Mouse (Mus musculus): ENCODE results near the gene Zfhx3. TPM values are rescaled to one million over a fixed set of nuclear protein-coding genes. Genes with fewer than 3 reads are reported as not detected.

The Zfhx3 gene
- polyA plus RNA-seq, 1 experiment from 2014 or later = 19.8 TPM

DNA sequence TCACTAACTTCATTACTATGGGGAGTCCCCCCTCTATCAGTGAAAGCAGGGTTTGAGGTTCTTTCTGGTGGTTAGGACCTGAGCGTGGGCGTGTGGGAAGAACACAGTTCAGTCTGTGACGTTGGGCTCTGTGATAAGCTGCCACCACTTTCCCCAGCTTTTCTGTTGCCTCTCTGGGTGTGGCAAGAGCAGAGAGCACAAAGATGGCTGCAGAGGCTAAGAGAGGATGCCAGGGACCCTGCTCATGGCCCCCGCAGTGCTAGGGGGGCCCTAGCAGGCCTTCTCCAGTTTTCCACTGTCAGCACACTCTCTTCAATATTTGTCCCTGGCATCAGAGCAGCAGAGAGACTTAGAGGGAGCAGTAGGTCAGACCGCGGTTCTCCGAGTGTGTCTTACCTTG lies 924.0 kb downstream of the Zfhx3 start:
- 81% methylated on average over 7 of the region's 7 CpGs for WGBS
- DNase-seq (no peak), ATAC-seq (ENCODE audit: insufficient read depth) (no peak)
- Histone ChIP-seq H3K4me1 (ENCODE audit: insufficient read depth) (peaks cover 15% of the 10 kb centered on the region; the same call in 1 of the 2 replicates), H3K4me3 (ENCODE audit: low read depth, low read length) (no peak overlapping the region), H3K9me3 (ENCODE audit: low read depth, low read length) (no peaks in the 10 kb centered on the region), H3K27me3 (ENCODE audit: insufficient read depth, low read length) (no peaks in the 10 kb centered on the region), H3K9ac (no peak overlapping the region), H3K27ac (ENCODE audit: low read depth) (no peak overlapping the region), H3K36me3 (ENCODE audit: insufficient read depth) (0 out of 2 replicates have a peak, but pooled peaks cover 9% of the 10 kb centered on the region), H3K4me2 (no peak overlapping the region)
- TF ChIP-seq CTCF (IDR thresholded peaks at IDR 0.05; ENCODE audit: low read depth) = no peak

DNA sequence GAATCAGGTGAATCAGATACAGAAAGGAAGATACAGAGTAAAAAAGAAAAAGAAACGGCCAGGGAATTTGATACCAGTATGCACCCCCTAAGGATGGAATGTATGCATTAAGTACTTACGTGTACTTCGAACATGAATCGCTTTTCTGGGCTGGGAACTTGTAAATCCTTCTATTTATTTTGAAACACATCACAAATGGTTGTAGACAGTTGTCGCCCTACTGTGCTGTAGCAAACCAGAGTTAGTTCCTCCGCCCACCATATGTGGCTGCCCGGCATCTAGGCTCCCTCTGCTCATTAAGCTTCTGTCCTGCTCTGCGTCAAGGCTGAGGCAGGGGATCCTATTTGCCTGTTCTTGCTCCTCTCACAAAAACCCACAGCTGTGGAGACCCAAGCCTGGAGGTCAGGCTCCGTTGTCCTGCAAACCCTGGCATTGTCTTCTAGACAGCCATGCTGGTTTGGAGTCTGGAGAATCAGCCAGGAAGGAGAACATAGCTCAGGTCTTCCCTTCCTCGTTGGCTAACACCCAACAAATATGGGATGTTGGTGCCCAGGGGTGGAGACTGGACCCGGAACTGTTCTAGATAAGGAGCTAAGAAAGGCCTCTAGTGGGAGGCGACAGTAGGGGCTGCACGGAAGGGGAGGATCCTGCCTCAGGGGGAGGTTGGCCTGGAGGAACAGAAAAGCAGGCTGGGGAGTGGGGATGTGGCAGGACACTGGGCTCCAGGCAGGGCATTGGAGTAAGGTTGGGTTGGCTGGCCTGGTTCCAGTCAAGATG lies 925.2 kb downstream of the Zfhx3 start:
- peak; percentile 68 for DNase-seq
- H3K4me3 ChIP-seq (ENCODE audit: low read depth, low read length) = no peak overlapping the region
- WGBS = 58% methylated on average over 13 of the region's 13 CpGs
- peak; percentile 71 for ATAC-seq (ENCODE audit: insufficient read depth)
- H3K36me3 ChIP-seq (ENCODE audit: insufficient read depth) = 0 out of 2 replicates have a peak, but pooled peaks cover 12% of the 10 kb centered on the region
- H3K4me2 ChIP-seq = no peak overlapping the region
- peak overlapping the region; percentile 58 for H3K27ac ChIP-seq (ENCODE audit: low read depth)
- TF ChIP-seq CTCF (IDR thresholded peaks at IDR 0.05; ENCODE audit: low read depth) = no peak
- no peaks in the 10 kb centered on the region for H3K9me3 ChIP-seq (ENCODE audit: low read depth, low read length)
- H3K27me3 ChIP-seq (ENCODE audit: insufficient read depth, low read length) = no peaks in the 10 kb centered on the region
- no peak overlapping the region for H3K9ac ChIP-seq
- H3K4me1 ChIP-seq (ENCODE audit: insufficient read depth) = peaks cover 15% of the 10 kb centered on the region; the same call in 1 of the 2 replicates

DNA sequence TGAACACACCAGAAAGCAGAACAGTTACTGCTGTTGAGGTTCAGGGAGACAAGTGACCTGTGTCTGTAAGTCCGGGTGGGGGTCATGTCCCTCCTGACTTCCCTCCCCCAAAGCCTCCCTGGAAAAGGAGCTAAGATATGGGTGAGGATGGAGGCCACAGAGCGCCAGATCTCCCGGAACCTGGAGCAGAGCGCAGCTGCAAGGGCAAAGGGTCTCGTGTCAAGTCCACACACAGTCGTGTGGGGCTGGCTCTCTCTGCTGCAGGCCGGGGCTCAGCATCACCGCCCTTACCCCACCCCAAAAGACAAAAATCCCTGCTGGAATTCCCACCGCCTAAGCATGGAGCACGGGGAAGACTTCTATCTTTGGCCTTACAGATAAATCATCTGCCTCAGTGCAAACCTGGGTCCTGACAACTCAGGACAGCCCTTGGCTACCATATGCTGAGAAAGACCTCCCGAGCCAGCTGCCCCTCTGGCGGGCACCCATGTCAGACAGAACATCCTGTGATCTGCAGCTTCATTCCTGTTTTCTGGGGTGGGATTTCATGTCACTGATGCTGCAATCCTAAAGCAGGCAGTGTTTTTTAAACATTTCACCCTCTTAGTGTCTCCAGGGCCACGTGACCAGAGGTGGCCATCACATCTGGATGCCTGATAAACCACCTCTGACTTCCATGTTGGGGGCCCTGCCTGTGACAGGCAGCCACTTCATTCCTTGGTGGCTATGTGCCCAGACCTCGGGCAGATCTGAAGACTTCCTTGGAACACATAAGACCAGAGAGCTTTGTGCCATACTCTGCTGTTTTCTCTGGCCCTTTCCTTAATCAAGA lies 926.0 kb downstream of the Zfhx3 start:
- peaks cover 13% of the 10 kb centered on the region; the same call in 1 of the 2 replicates for H3K36me3 ChIP-seq (ENCODE audit: insufficient read depth)
- H3K4me2 ChIP-seq = no peak overlapping the region
- H3K9me3 ChIP-seq (ENCODE audit: low read depth, low read length) = no peaks in the 10 kb centered on the region
- peak overlapping the region; percentile 58 for H3K27ac ChIP-seq (ENCODE audit: low read depth)
- DNase-seq (no peak), ATAC-seq (ENCODE audit: insufficient read depth) (no peak)
- no peak for TF ChIP-seq CTCF (IDR thresholded peaks at IDR 0.05; ENCODE audit: low read depth)
- 58% methylated on average over 14 of the region's 14 CpGs for WGBS
- H3K4me3 ChIP-seq (ENCODE audit: low read depth, low read length) = no peak overlapping the region
- no peak overlapping the region for H3K9ac ChIP-seq
- no peaks in the 10 kb centered on the region for H3K27me3 ChIP-seq (ENCODE audit: insufficient read depth, low read length)
- H3K4me1 ChIP-seq (ENCODE audit: insufficient read depth) = peaks cover 15% of the 10 kb centered on the region; the same call in 1 of the 2 replicates

DNA sequence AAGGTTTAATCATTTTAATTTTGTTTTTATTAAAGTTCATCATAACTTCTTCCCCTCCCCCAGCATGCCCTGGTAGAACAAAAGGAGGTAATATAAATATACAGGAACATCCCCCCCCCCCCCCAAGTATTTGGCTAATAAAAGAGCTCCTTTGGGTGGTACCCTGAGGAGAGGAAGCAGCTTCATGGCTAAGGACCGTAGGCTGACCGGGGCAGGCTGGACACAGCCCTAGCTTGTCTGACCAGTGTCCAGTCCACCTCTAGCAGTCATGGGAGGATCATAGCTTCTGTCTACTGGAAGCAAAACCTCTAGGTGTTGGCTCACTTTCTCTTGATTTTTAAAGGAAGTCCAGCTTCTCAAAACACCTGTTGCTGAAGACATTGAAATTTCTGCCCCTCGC lies 927.0 kb downstream of the Zfhx3 start:
- ATAC-seq (ENCODE audit: insufficient read depth) (no peak), DNase-seq (no peak)
- no peak for TF ChIP-seq CTCF (IDR thresholded peaks at IDR 0.05; ENCODE audit: low read depth)
- H3K9me3 ChIP-seq (ENCODE audit: low read depth, low read length) = no peaks in the 10 kb centered on the region
- peaks cover 15% of the 10 kb centered on the region; the same call in 1 of the 2 replicates for H3K4me1 ChIP-seq (ENCODE audit: insufficient read depth)
- H3K4me2 ChIP-seq = no peak overlapping the region
- peaks cover 19% of the 10 kb centered on the region for H3K36me3 ChIP-seq (ENCODE audit: insufficient read depth)
- H3K27ac ChIP-seq (ENCODE audit: low read depth) = no peak overlapping the region
- no peak overlapping the region for H3K9ac ChIP-seq
- H3K27me3 ChIP-seq (ENCODE audit: insufficient read depth, low read length) = no peaks in the 10 kb centered on the region
- H3K4me3 ChIP-seq (ENCODE audit: low read depth, low read length) = no peak overlapping the region
- WGBS = 74% methylated on average over 3 of the region's 3 CpGs

DNA sequence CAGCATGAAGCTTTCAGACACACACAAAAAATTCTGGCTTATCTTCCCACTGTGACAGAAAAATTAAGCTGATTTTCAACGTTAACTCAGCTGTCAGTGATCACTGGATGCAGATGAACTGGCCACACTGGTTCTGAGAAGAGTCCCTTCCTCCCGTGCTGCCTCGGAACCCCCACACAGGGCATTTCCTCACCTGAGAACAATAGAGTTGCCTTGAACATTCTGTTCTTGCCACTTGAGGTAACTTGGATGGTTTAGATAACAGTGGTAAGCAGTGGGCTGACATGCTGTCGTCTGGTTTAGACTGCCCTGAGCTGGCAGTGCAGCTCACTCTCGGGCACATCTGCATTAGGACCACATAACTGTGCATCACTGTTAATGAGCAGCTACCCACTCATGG lies 927.5 kb downstream of the Zfhx3 start:
- Histone ChIP-seq H3K4me2 (no peak overlapping the region), H3K4me3 (ENCODE audit: low read depth, low read length) (no peak overlapping the region), H3K36me3 (ENCODE audit: insufficient read depth) (peaks cover 19% of the 10 kb centered on the region), H3K27ac (ENCODE audit: low read depth) (no peak overlapping the region), H3K9ac (no peak overlapping the region), H3K9me3 (ENCODE audit: low read depth, low read length) (no peaks in the 10 kb centered on the region), H3K27me3 (ENCODE audit: insufficient read depth, low read length) (no peaks in the 10 kb centered on the region), H3K4me1 (ENCODE audit: insufficient read depth) (peaks cover 15% of the 10 kb centered on the region; the same call in 1 of the 2 replicates)
- 34% methylated on average over 5 of the region's 5 CpGs for WGBS
- DNase-seq (no peak), ATAC-seq (ENCODE audit: insufficient read depth) (no peak)
- TF ChIP-seq CTCF (IDR thresholded peaks at IDR 0.05; ENCODE audit: low read depth) = no peak

DNA sequence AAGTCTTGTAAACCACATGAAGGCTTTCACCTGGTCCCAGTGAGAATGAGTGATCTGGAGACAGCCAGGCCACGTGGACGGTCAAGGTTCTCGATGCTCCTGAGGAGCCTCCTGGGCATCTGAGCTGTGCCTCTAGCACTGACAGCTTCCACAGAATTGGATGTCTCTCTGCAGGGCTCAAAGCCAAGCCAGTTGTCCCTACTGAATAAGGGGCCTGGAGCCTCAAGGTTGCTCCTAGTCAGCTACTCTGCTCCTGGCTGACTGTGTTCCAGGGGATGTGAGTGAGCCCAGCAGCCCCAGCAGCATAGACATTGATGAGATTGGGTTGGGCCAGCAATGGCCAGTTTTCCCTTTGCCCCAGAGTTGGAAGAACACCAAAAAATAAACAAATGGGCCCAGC lies 927.9 kb downstream of the Zfhx3 start:
- Histone ChIP-seq H3K27me3 (ENCODE audit: insufficient read depth, low read length) (no peaks in the 10 kb centered on the region), H3K4me3 (ENCODE audit: low read depth, low read length) (no peak overlapping the region), H3K4me1 (ENCODE audit: insufficient read depth) (peaks cover 15% of the 10 kb centered on the region; the same call in 1 of the 2 replicates), H3K9ac (no peak overlapping the region), H3K9me3 (ENCODE audit: low read depth, low read length) (no peaks in the 10 kb centered on the region), H3K27ac (ENCODE audit: low read depth) (no peak overlapping the region), H3K4me2 (no peak overlapping the region), H3K36me3 (ENCODE audit: insufficient read depth) (peaks cover 19% of the 10 kb centered on the region)
- 81% methylated on average over 3 of the region's 3 CpGs for WGBS
- DNase-seq (no peak), ATAC-seq (ENCODE audit: insufficient read depth) (no peak)
- TF ChIP-seq CTCF (IDR thresholded peaks at IDR 0.05; ENCODE audit: low read depth) = no peak

DNA sequence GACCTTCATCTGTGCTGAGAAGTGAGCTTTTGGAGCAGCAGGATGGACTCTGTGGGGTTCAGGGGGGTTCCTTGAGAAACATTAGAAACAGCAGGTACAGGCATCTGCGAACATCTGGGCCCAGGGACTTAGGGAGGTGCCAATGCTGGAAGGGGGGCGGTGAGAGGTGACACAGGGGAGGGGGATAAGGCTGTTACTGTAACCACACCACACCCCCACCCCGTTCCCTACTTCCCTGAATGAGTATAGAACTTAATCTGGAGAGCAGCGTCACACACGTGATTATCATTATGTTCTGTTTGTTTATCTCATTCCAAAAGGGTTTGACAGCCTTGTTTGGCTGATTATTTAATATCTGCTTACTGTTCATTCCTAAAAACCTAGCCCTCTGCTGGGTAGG lies 933.3 kb downstream of the Zfhx3 start:
- TF ChIP-seq CTCF (IDR thresholded peaks at IDR 0.05; ENCODE audit: low read depth) = no peak
- Histone ChIP-seq H3K4me1 (ENCODE audit: insufficient read depth) (peaks cover 5% of the 10 kb centered on the region; the same call in 1 of the 2 replicates), H3K9ac (no peak overlapping the region), H3K27ac (ENCODE audit: low read depth) (no peak overlapping the region), H3K36me3 (ENCODE audit: insufficient read depth) (peaks cover 18% of the 10 kb centered on the region), H3K4me3 (ENCODE audit: low read depth, low read length) (no peak overlapping the region), H3K27me3 (ENCODE audit: insufficient read depth, low read length) (no peaks in the 10 kb centered on the region), H3K4me2 (no peak overlapping the region), H3K9me3 (ENCODE audit: low read depth, low read length) (no peaks in the 10 kb centered on the region)
- no peak for DNase-seq
- WGBS = 62% methylated on average over 5 of the region's 5 CpGs
- no peak for ATAC-seq (ENCODE audit: insufficient read depth)

Measured in lung, embryonic 14.5 days (tissue).